Mouse (Mus musculus) A20 (cell line): ENCODE results near the gene Mb.
A peak's percentile ranks its signal among the peaks of the same experiment; 100 is the strongest.
"Not testable (repeated sequence)": the region's sequence is repeated elsewhere in the genome, so short reads cannot be mapped to it uniquely, and the experiment has no call there.

Experiments used
- DNase-seq: peaks from one replicate; pipeline ENCODE4 v3.0.0-alpha.2; 2011; ENCODE audit warnings: low read depth, low spot score

Gene Mb

DNA sequence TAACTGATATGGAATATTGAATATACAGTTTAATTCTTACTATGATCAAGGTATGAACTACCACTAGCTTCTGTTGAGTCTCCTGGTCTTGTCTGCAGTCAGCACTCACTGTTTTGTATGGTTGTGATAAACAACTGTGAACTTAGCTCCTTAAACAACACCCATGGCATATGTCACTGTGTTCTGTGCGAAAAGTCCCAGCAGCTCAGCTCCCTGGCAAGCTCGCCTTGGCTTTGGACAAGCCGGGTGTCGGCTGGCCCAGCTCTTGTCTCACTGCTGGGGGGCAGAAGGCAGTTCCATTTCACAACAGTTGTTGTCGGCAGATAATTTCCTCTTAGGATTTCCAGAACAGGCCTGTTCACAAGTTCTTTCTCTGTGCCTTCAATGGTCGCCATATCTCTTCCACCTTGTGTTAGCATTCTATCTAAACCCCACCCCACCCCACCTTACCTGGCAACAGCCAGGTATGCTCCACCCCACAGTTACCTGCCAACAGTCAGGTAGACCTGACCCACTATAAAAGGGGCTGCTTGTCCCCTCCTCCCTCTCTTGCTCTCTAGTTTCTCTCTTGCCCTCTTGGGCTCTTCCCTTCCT, 14.9 kb upstream of the Mb start:
- no peak for DNase-seq

DNA sequence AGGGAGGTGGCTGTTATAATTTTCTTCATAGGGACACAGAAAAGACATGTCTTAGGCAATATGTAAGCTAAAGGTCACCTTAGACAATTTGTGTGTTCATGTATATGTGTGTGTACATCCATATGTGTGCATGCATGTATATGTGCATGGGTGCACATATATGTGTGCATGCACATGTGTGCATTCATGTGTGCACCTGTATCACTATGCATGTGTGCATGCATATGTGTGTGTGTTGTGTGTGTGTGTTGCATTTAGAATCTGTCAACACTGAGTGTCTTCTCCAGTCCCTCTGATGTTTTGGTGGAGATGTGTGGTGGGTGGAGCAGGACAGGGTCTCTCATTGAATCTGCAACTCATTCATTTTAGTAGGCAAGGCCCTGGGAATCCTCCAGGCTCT, 12.3 kb upstream of the Mb start:
- DNase-seq = no peak

DNA sequence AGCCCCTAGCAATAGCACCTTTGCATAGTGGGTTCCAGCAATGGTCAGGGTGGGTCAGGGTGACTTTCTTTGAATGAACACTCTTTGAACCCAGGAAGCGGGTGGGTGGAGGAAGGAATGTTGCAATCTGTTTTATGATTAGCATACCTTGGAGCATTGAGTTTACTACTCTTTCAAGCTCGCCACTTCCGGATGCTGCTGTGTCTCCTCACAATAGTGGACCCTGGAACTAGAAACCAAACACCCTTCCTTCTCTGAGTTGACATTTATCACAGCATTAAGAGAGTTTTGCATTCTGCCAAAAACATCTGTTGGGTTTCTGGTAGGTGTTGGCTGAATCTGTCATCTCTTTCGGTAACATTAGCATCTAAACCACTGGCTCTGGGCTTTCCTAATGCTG, 8.9 kb upstream of the Mb start:
- not testable (repeated sequence) for DNase-seq

DNA sequence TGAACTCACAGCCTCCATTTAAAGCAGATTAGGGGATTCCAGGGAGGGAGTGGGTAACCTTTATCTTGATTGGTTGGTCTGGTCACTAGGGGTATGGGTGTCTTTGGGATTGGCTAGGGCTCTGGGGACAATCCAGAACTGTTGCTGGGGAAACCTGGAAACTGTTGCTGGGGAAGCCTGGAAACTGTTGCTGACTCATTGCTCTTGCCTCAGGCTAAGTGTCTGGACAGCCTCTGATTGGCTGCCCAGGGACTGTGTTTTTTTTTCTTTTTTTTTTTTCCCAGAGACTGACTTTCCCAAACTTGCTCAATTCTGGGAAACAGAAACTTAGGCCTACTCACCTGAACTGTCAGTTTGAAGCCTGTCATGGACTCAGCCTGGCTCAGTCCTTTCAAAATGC, 8.1 kb upstream of the Mb start:
- DNase-seq = no peak

DNA sequence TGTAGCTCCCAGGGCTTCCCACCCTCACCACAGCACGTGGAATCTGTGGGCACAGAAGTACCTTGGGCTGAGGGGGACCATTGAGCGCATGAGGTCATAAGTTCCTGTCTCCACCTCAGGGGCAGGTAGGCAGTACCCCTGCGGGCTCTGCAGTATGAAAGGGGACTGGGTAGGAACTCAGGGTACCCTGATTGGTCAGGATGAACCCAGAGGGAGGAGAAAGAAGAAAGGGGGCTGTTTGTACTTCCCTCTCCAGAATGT, 6.3 kb upstream of the Mb start:
- no peak for DNase-seq

DNA sequence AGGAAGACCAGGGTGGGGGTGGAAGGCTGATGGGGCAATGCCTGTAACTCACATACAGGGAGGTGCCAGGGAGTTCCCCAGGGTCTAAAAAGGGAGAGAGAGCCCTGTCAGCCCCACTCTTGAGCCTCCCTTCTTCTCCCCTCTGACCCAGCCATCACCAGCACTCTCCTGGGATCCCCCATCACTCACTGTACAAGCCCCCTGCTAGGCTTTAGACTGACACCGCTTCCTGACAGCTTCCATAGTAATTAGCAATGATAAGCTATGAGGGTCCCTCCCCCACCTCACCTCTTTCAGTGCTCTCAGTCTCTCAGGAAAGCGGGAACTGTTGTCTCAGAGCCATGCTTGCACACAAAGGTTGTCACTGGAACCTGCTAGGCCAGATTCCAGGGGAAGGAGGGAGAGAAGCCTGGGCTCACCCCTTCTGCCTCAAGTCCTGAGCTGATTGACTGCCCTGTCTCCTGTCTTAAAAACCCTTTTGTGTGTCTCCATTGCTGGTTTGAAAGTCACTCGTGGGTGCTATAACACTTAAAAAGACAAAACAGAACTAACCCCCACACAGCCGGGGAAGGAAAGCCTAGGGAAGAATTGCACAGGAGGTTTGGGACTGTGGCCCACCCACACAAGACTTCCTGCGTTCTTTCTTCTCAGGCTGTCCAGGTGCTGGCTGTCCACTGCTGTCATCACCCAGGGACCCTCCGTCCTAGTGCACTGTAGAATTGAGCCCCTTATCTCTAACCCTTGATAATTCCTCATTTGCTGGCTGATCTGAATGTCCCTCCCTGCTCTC, 5.7 kb upstream of the Mb start:
- no peak for DNase-seq

DNA sequence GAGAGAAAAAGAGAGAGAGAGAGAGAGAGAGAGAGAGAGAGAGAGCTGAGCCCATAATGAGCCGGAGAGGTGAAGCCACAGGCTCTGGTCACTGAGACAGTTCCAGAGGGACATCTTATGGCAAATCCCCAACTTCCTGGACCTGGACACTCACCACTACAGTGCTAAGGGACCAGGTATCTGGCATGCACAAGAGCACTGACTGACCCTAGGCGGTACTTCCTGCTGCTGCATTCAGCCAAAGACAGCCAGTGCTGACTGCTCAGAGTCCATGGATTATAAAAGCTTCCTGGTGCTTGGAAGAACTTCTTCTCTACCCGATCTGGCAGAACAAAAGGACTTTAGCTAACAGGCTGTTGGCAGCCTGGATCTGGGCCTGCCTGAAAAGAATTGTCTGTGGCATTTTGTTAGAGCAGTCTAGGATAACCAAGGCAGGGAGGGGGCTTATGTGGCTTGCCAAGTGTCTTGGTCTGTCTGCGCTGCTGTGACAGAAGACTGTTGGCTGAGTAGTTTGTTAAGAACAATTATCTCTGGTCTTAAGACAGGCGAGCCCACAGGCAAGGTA, 4.2 kb upstream of the Mb start:
- DNase-seq = no peak

DNA sequence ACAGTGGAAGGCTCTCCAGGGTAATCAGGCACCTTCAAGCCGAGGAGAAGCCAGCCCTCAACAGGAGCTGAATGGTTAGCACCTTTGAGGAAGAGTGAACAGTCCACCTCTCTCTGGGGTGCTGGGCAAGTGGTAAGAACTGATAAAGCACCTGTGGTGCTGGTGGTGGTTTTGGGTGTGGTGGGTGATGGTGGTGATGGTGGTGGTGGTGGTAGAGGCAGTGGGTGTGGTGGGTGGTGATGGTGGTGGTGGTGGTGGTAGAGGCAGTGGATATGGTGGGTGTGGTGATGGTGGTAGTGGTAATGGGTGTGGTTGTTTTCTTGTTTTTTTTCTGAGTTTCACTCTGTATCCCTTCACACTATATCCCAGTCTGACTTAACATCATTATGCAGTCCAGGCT, 2.6 kb upstream of the Mb start:
- DNase-seq = no peak

DNA sequence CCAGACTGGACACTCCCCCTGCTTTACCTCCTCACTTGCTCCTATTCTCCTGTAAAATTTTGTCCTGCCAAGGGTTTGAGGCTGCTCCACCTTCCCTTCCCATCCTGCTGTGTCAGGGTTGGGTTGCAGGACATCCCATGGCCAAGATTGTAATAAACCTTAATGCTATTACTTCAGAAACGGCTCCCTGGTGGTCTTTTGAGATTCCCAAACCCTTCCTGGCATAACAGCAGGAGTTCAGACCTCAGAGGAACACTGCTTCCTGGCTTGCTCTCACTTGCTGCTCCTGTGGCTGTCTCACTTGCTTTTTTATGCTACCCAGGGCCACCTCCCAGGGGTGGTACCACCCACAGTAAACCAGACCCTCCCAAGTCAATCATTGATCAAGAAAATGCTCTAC, 1.7 kb upstream of the Mb start:
- no peak for DNase-seq

DNA sequence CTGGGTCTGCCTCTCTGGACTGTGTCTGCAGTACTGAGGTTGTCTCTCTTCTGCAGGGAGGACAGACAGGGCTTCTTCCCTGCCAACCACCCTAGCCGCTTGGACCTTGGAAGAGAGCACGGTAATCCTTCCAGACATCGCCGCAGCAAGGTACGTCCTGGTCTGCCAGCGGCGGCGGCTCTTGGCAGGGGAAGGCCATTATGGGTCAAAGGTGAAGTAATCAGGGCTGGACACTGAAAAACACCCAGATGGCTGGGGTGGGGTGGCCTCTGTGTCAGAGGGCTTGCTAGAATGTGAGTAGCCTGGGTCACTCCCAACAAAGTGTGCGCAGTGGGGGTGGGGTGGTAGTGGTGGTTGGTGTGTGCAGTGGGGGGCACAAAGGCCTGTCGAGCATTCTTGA, 4.9 kb downstream of the Mb start:
- no peak for DNase-seq

DNA sequence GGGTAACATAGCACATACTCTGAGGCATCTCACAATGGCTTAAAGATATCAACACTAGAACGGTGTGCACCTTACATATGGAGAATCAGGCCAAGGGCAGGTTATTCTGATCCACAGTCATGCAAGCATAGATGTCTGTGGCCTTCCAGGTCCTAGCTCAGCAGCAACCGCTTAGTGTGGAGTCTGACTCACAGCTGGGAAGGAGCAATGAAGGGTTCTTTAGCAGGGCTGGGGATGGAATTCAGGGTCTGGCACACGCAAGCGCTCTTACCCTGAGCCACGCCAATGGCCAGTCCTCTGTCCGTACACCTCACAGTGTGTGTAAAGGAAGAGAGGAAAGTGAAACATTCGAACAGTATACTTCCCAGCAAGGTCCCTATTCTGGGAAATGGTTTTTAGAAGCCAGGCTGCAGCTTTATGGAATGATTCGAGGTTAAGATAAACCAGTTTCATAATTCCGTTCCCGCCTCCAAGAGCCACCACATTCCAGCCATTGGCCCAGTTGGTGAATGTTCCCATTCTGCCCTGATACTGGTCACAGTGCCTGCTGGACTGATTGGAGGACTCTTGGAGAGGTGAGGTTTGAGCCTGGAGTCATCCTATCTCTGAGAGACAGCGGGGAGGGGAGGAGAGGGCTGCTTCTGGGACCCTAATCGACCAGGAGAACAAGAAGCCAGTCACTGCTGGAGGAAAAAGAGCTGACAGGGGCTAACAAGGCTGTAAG, 5.7 kb downstream of the Mb start, which contains the start of gene Apol6:
Apol6 (plus strand) TSS at position 133 of the 724 bp plus-strand sequence.
- no peak for DNase-seq

DNA sequence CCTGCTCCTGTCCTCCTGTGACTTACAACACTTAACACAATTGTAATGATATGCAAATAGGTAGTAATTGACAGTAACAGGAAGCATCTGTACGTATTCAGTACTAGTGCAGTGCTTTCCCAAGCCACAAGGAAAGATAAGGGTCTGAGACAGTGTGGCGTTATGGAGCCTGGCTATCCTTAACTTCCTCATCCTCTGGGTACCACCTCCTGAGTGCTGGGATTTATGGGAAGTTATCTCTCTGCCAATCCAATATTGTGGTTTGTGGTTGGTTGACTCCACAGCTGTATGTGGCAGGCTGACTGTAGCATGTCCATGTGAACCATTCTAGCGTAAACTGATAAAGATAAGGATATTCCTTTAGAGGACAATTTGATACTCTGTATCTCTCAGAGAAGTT, 9.7 kb downstream of the Mb start:
- no peak for DNase-seq

DNA sequence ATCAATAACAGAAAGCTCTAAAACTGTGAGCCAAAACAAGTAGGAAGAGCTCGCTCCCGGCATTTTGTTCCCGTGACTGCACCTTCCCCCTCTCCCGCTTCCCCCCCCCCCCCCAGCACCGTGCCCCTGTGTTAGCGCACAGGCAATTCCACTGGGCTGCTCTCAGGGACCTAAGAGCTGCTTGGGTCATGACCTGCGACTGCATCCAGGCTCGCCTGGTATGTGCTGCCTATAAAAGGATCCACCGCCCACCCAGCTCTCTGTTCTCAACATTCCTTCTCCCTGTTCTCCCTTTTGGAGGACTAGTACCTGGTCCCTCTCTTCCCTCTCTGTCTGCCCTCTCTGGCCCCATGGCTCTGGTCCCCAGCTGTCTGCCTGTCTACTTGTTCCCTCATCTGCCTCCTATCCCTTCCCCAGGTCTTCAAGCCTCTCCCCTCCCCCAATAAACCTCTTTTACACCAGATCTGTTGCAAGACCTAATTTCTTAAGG, 11.2 kb downstream of the Mb start:
- no peak for DNase-seq

DNA sequence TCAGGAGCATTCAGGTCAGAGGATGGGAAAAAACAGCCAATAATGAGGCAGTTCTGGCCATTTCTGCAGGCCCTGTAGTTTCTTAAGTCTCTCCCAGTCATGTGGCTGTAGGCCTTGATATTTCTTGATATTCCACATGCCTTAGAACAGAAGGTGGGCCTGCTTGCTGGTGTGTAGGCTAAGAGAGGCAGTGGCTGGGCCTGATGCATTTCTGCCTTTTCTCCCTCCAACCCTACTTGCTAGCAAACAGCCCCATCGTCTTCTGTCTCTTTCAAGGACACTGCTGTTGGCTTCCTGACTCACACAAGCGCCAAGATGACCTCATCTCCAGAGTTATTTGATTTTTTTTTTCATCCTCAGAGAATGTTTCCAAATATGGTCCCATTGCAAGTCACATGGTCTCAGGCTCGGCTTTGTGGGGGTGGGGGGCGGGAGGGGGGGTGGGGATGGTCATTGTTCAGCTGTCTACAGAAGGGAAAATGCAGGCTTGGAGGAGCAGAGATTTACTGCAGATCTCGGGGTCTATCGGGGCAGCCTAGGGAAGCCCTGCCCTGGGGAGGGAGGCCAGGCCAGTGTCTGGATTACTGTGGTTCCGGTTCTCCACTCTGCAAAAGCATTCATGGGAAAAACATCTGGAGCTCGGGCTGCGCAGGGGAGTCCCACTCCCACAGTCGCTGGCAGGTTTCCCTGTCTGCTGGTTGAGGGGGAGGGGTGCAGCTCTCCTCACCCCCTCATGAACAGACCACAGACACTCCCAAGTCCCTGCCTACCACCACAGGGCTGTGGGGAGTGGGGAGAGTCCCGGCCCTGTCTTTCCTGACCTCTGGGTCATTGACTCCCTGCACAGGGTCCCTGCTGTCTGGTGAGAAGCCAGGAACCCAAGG, 12.9 kb downstream of the Mb start:
- DNase-seq = no peak

DNA sequence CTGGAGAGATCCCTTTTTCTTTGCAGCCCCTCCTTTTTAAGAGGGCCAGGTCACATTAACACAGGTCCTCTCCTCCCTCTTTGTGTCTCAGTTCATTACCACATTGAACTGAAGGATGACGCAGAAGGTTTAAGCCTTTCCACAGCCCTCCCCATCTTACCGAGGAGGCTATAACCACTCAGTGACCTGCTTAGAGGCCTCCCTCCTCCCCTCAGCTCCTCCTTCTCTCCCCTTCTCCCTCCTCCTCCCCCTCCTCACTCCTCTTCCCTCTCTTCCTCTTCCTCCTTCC, 13.5 kb downstream of the Mb start:
- DNase-seq = no peak

DNA sequence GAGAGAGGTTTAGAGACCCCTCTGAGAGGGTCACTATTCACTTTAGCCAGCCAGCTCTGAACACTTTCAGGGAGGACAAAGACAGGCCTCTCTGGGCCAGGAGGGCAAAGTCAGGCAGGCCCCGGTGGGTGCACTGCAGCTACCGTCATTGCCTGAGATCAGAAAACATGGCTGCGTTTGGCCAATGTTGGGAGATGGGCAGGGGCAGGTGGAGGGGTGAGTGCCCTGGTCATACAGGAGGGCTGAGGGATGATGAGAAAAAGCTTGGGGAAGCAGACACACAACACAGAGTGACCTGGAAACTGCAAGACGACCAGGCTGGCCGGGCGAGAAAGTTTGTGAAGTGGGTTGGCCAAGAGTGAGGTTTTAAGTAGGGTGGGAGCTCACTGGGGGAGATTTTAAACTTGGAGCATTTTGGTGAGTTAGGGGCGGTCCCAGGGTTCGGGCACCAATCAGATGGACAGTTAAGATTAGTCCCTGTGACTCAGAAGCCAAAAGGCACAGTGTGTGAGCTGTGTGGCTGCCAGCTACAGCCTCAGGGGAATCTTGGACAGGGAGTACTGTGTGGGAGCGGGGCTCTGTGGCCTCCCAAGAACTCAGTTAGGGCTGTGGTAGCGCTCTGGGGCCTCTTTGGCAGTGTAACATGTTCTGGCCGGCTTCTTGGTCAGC, 14.0 kb downstream of the Mb start:
- no peak for DNase-seq

DNA sequence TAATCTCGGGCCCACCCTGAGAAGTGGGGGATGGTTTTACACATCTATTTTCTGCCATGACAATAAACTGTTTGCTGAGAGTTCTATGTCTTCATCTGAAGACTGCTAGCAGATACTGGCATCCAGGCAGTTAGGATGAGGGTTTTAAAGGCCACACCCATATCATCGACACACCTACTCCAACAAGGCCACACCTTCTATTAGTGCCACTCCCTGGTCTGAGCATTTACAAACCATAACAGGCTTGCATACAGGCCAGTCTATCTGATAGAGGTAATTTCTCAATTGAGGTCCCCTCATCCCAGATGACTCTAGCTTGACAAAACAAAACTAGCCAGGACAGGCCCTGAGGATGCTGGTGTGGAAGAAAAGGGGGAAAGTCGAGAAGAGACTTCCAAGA, 14.8 kb downstream of the Mb start:
- no peak for DNase-seq

DNA sequence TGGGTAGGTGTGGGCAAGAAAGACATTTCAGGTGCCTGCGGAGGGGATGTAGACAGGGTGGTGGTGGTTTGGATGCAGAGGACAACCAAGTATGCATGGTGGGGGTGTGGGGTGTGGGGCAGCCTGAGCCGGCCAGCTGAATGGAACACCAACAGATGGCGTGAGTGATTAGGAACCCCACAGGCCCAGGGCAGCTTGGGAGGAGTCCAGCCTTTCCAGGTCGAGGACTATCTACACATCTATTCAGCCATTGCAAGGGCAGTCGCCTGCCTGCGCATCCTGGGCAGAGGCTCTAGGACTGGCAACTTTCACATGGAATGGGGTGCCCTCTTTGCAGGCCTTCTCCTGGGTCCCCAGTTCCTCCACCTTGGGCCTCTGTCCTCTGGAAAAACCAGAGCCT, 15.9 kb downstream of the Mb start:
- no peak for DNase-seq

DNA sequence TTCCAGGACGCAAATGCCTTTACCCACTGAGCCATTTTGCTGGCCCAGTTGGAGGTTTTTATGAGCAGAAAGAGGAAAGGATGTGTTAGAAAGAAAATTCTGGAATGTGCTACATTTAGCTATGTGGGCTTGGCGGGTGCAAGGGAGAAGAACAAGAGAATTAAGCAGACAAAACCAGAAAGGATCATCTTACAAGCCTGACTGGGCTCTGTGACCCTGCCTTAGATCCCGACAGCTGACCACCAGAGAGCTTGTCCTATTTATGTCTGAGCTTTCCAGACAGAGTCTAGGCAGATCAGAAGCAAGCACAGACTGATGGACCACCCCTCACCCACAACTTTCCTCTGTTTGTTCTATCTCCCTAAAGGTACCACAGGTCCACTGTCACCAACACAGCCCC, 19.2 kb downstream of the Mb start:
- DNase-seq = no peak

DNA sequence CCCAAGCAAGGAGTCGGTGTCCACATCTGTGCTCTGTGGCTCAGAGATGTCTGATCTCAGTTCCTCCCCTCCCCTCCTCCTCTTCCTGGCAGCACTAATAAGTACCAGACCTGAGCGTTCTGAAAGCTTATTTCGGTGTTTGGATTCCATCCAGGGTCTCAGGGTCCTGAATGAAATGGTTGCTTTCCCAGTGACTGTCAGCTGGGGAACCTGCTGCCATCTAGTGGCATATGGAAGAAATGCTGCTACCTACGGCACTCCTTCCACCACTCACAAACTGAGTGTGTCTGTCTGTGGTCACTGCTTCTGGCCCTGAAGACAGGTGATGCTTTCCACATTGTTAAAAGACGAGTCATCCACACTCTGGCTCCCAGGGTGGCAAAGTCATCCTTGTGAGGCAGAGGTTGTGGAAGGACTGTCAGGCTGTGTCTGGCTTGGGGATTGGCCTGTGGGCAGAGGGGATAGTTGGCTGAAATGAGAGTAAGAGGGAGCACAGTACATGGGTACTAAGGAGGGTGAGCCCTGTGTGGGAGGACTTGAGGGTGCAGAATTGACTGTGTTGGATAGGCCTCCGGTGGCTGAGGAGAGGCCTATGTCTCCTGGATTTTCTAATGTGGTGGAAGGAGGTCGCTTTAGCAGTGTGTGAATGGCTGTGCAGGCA, 21.0 kb downstream of the Mb start:
- peak; percentile 51 for DNase-seq

DNA sequence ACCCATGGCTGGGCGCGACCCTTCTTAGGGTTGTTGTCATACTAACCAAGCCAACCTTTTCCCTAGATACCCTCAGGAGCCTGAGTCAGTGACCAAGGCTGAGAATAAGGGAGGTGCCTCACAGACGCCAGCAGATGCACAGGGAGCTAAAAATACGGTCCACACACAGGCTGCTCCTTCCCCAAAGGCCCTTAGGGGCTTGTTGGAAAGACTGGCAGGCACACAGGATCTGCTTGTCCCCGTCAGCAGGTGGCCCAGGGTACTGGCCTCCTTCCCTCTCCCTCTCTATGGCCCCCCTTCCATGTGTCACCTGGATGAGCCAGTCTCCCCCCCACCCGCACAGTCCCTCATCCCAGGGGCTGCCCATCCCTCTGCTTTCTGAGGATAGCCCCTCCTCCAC, 22.8 kb downstream of the Mb start:
- DNase-seq = no peak
